Mouse (Mus musculus) hindbrain, embryonic 12.5 days (tissue): ENCODE measurements around the gene Sprr1a. TPM values are rescaled to one million over a fixed set of nuclear protein-coding genes. Genes with fewer than 3 reads are reported as not detected.

ENCODE experiments used
- ATAC-seq: fragments of 200-750 bp; cut with Nextera tagmentation; 2 replicates; pipeline ENCODE4 v1.8.0; 2017; ENCODE audit warnings: moderate TSS enrichment; ENCODE audit not compliant: low FRiP score
- H3K27ac ChIP-seq: fragments of 300-500 bp; sonication (generic); 2 replicates; pipeline ENCODE4 v1.5.1; 2016; ENCODE audit warnings: mild to moderate bottlenecking
- H3K27me3 ChIP-seq: fragments of 300-500 bp; sonication (generic); 2 replicates; pipeline ENCODE4 v1.6.1; 2016; ENCODE audit warnings: mild to moderate bottlenecking
- H3K36me3 ChIP-seq: fragments of 300-500 bp; sonication (generic); 2 replicates; pipeline ENCODE4 v1.6.1; 2016; ENCODE audit warnings: mild to moderate bottlenecking
- H3K4me1 ChIP-seq: fragments of 300-500 bp; sonication (generic); 2 replicates; pipeline ENCODE4 v1.6.1; 2016
- H3K4me2 ChIP-seq: fragments of 300-500 bp; sonication (generic); replicated peaks from 2 replicates; pipeline ENCODE4 v1.6.1; 2016; ENCODE audit warnings: mild to moderate bottlenecking
- H3K4me3 ChIP-seq: fragments of 300-500 bp; sonication (generic); 2 replicates; pipeline ENCODE4 v1.5.1; 2016; ENCODE audit warnings: mild to moderate bottlenecking
- H3K9ac ChIP-seq: fragments of 300-500 bp; sonication (generic); 2 replicates; pipeline ENCODE4 v1.6.1; 2016; ENCODE audit warnings: mild to moderate bottlenecking, moderate library complexity
- H3K9me3 ChIP-seq: fragments of 300-500 bp; sonication (generic); replicated peaks from 2 replicates; pipeline ENCODE4 v1.6.1; 2016; ENCODE audit warnings: mild to moderate bottlenecking
- WGBS: fragments of 180-500 bp; shearing (Covaris S2); methylation state at CpG from one replicate; pipeline ENCODE4 v1.1.7; 2016; 5-methylcytosine and 5-hydroxymethylcytosine counted together
- polyA plus RNA-seq: library from polyadenylated mRNA; unstranded; fragments of >200 nt; fragmentation: Nextera tagmentation; extraction: Ambion mirVana; gene quantifications from 2 replicates; pipeline ENCODE4 v1.2.1, GENCODE M21; 2016

Gene Sprr1a
- polyA plus RNA-seq, 1 experiment from 2014 or later = not detected

DNA sequence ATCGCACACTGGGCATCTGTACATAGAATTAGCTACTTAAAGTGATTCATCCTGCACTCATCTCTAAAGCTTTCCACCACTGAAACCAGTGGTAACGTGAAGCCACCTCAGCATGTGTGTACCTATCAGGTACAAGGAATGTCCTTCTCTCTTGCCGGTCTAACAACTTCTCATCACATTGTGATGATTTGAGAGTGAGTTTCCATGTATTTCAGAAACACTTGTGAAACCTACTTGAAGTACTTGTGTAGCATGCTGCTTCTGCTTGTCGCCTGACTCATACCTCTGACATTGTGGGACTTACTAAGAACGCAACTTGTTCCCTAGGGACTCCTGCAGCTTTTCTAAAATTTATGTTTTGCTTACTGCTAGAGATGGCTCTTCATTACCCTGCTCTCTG is 30.5 kb downstream of the Sprr1a start:
- Histone ChIP-seq H3K4me3 (no peak overlapping the region), H3K36me3 (no peaks in the 10 kb centered on the region), H3K4me2 (no peak overlapping the region), H3K9me3 (no peaks in the 10 kb centered on the region), H3K9ac (no peak overlapping the region), H3K27ac (no peak overlapping the region), H3K4me1 (no peaks in the 10 kb centered on the region), H3K27me3 (no peaks in the 10 kb centered on the region)
- WGBS = 85% methylated on average over 5 of the region's 5 CpGs
- no peak for ATAC-seq

DNA sequence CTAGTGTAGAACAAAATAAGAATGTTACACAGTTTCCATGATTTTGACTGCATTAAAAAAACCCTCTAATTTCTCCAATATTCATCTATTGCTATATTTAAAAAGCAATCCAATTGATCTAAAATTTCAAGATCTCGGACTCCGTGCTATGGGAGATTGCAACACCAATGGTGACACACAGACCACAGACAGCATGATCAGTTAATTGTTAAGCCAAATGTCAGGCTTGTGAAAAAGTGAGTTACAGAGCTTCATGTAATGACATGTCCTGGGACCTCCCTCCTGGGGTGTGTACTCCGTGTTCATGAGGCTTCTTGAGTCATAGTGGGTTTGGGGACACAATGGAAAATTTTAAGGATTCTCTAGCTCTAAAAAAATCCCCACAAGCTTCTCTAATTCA is 45.5 kb downstream of the Sprr1a start:
- WGBS = 92% methylated on average over 3 of the region's 3 CpGs
- Histone ChIP-seq H3K9ac (no peak overlapping the region), H3K9me3 (no peaks in the 10 kb centered on the region), H3K27ac (no peak overlapping the region), H3K4me2 (no peak overlapping the region), H3K36me3 (no peaks in the 10 kb centered on the region), H3K4me1 (no peaks in the 10 kb centered on the region), H3K4me3 (no peak overlapping the region), H3K27me3 (no peaks in the 10 kb centered on the region)
- ATAC-seq = no peak

DNA sequence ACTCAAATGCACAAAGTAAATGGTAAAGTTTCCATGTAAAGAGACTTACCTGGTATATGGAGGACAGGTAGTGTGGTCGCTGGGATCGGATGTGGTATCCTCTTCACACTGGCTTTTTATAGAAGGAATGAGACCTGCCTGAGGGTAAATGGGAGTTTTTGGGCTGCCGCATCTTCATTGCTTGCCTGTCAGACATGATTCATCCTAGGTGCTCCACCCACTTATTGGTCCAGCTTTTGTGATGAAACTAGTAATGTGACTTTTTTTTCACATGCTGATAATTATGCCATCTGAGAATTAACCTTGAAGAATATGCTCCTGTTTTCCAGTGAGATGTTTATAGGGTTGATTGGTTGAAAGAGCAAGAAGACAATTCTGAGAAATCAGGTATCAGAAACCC is 47.0 kb downstream of the Sprr1a start, which contains the start of gene Sprr1b:
Gene Sprr1b (minus strand): TSS at position 101 of the 400 bp plus-strand sequence.
- Histone ChIP-seq H3K27me3 (no peaks in the 10 kb centered on the region), H3K36me3 (no peaks in the 10 kb centered on the region), H3K9me3 (no peaks in the 10 kb centered on the region), H3K27ac (no peak within 1 kb of the TSS), H3K4me3 (no peak within 1 kb of the TSS), H3K9ac (no peak within 1 kb of the TSS), H3K4me2 (no peak within 1 kb of the TSS), H3K4me1 (no peaks in the 10 kb centered on the region)
- 92% methylated on average over 3 of the region's 3 CpGs for whole genome bisulfite sequencing
- no peak for ATAC-seq

Other genes with a start within 250 kb of the Sprr1a start
- gene Sprr2a3, start 200.5 kb downstream of the Sprr1a start, polyA plus RNA-seq = not detected in 2 replicates
- 2.5 TPM in 2 replicates for gene Sprr2b, start 169.3 kb downstream of the Sprr1a start, polyA plus RNA-seq
- not detected in 2 replicates for gene Sprr2d, start 146.8 kb downstream of the Sprr1a start, polyA plus RNA-seq
- not detected in 2 replicates for gene Sprr2e, start 133.8 kb downstream of the Sprr1a start, polyA plus RNA-seq
- gene Sprr2f, start 120.7 kb downstream of the Sprr1a start, polyA plus RNA-seq = not detected in 2 replicates
- gene Sprr2h, start 100.2 kb downstream of the Sprr1a start, polyA plus RNA-seq = not detected in 2 replicates
- not detected in 2 replicates for gene Sprr2i, start 77.9 kb downstream of the Sprr1a start, polyA plus RNA-seq
- gene Sprr2j-ps, start 67.8 kb downstream of the Sprr1a start, polyA plus RNA-seq = not detected in 2 replicates
- 8.3 and 10.0 TPM in 2 replicates for gene Gm9774, start 56.5 kb downstream of the Sprr1a start, polyA plus RNA-seq
- gene Sprr2k, start 53.3 kb downstream of the Sprr1a start, polyA plus RNA-seq = not detected in 2 replicates
- not detected in 2 replicates for gene Sprr1b, start 47.1 kb downstream of the Sprr1a start, polyA plus RNA-seq
- gene Sprr3, start 27.2 kb downstream of the Sprr1a start, polyA plus RNA-seq = not detected in 2 replicates
- gene Sprr4, start 14.6 kb upstream of the Sprr1a start, polyA plus RNA-seq = not detected in 2 replicates
- gene 2310046K23Rik, start 48.6 kb upstream of the Sprr1a start, polyA plus RNA-seq = not detected in 2 replicates
- gene Ivl, start 87.8 kb upstream of the Sprr1a start, polyA plus RNA-seq = 0.14 TPM in 1 of 2 replicates, not detected in the other
- not detected in 2 replicates for gene Smcp, start 103.1 kb upstream of the Sprr1a start, polyA plus RNA-seq
- not detected in 2 replicates for gene 2210017I01Rik, start 121.6 kb upstream of the Sprr1a start, polyA plus RNA-seq
- gene Lce6a, start 135.8 kb upstream of the Sprr1a start, polyA plus RNA-seq = not detected in 2 replicates
- not detected in 2 replicates for gene Lce1a1, start 162.4 kb upstream of the Sprr1a start, polyA plus RNA-seq
- not detected in 2 replicates for gene Lce1b, start 171.0 kb upstream of the Sprr1a start, polyA plus RNA-seq
- gene Lce1a2, start 184.4 kb upstream of the Sprr1a start, polyA plus RNA-seq = not detected in 2 replicates
- not detected in 2 replicates for gene Lce1c, start 193.4 kb upstream of the Sprr1a start, polyA plus RNA-seq
- not detected in 2 replicates for gene Lce1d, start 201.3 kb upstream of the Sprr1a start, polyA plus RNA-seq
- gene Lce1e, start 223.2 kb upstream of the Sprr1a start, polyA plus RNA-seq = not detected in 2 replicates
- not detected in 2 replicates for gene Lce1f, start 234.5 kb upstream of the Sprr1a start, polyA plus RNA-seq